Mouse (Mus musculus) E14TG2a.4 (cell line): ENCODE measurements around the gene Fam117a.

Experiments used
- H3K27me3 ChIP-seq: 2 replicates; pipeline ENCODE4 v1.6.1; 2014; ENCODE audit warnings: low read length, control low read depth; ENCODE audit not compliant: insufficient read depth
- H3K36me3 ChIP-seq: 2 replicates; pipeline ENCODE4 v1.6.1; 2014; ENCODE audit warnings: low read length, control low read depth; ENCODE audit not compliant: insufficient read depth
- H3K4me1 ChIP-seq: replicated peaks from 2 replicates; pipeline ENCODE4 v1.6.1; 2014; ENCODE audit warnings: low read depth, low read length, control low read depth
- H3K4me3 ChIP-seq: replicated peaks from 2 replicates; pipeline ENCODE4 v1.5.1; 2014; ENCODE audit warnings: mild to moderate bottlenecking, low read length
- H3K9me3 ChIP-seq: 2 replicates; pipeline ENCODE4 v1.6.1; 2014; ENCODE audit warnings: low read length, control low read depth
- CTCF ChIP-seq: conservative IDR thresholded peaks from 2 replicates; pipeline ENCODE4 v1.5.1; 2014; ENCODE audit warnings: low read length
- NANOG ChIP-seq: IDR thresholded peaks from 2 replicates; pipeline ENCODE4 v1.6.1; 2014; ENCODE audit warnings: borderline replicate concordance, low read length, mixed read lengths
- POU5F1 ChIP-seq: IDR thresholded peaks from 2 replicates; pipeline ENCODE4 v1.6.1; 2014; ENCODE audit warnings: low read length, borderline replicate concordance

Gene Fam117a

GRCm38 (mm10) chr11:95324181-95324580, 12.6 kb upstream of the Fam117a start:
- H3K27me3 ChIP-seq, result peaks cover 10% of the 10 kb centered on the region; the same call in 1 of the 2 replicates
- peaks cover 14% of the 10 kb centered on the region for H3K4me1 ChIP-seq
- H3K4me3 ChIP-seq, result no peak overlapping the region
- TF ChIP-seq CTCF (no peak), POU5F1 (no peak), NANOG (no peak)
- H3K36me3 ChIP-seq, result peaks cover 5% of the 10 kb centered on the region
- H3K9me3 ChIP-seq, result no peaks in the 10 kb centered on the region

GRCm38 (mm10) chr11:95325832-95326231, 11.0 kb upstream of the Fam117a start:
- peaks cover 10% of the 10 kb centered on the region; the same call in 1 of the 2 replicates for H3K27me3 ChIP-seq
- no peak for TF ChIP-seq NANOG
- no peak for TF ChIP-seq CTCF
- no peak for TF ChIP-seq POU5F1
- peaks cover 14% of the 10 kb centered on the region for H3K4me1 ChIP-seq
- H3K36me3 ChIP-seq, result no peaks in the 10 kb centered on the region
- no peak overlapping the region for H3K4me3 ChIP-seq
- no peaks in the 10 kb centered on the region for H3K9me3 ChIP-seq

- peaks cover 14% of the 10 kb centered on the region for H3K4me1 ChIP-seq
- no peaks in the 10 kb centered on the region for H3K36me3 ChIP-seq
- H3K9me3 ChIP-seq, result no peaks in the 10 kb centered on the region
- TF ChIP-seq CTCF (no peak), NANOG (no peak), POU5F1 (no peak)
- H3K27me3 ChIP-seq, result peaks cover 10% of the 10 kb centered on the region; the same call in 1 of the 2 replicates
- no peak overlapping the region for H3K4me3 ChIP-seq
These were observed 10.6 kb upstream of the Fam117a start for GRCm38 (mm10) chr11:95326243-95326642.

- H3K27me3 ChIP-seq, result peaks cover 10% of the 10 kb centered on the region; the same call in 1 of the 2 replicates
- H3K4me1 ChIP-seq, result peaks cover 21% of the 10 kb centered on the region
- no peak for TF ChIP-seq POU5F1
- no peak for TF ChIP-seq CTCF
- no peak for TF ChIP-seq NANOG
- no peak overlapping the region for H3K4me3 ChIP-seq
- H3K9me3 ChIP-seq, result no peaks in the 10 kb centered on the region
- H3K36me3 ChIP-seq, result no peaks in the 10 kb centered on the region
These were observed 8.2 kb upstream of the Fam117a start for GRCm38 (mm10) chr11:95328629-95329028.

- TF ChIP-seq CTCF, result no peak
- no peak overlapping the region for H3K4me3 ChIP-seq
- no peaks in the 10 kb centered on the region for H3K9me3 ChIP-seq
- H3K27me3 ChIP-seq, result peaks cover 5% of the 10 kb centered on the region; the same call in 1 of the 2 replicates
- H3K36me3 ChIP-seq, result no peaks in the 10 kb centered on the region
- H3K4me1 ChIP-seq, result peaks cover 18% of the 10 kb centered on the region
These were observed 6.2 kb upstream of the Fam117a start for GRCm38 (mm10) chr11:95330662-95331061.

- peaks cover under 1% of the 10 kb centered on the region; the same call in 1 of the 2 replicates for H3K36me3 ChIP-seq
These were observed 3.6 kb upstream of the Fam117a start for GRCm38 (mm10) chr11:95333209-95333608.

GRCm38 (mm10) chr11:95333805-95334204, 3.0 kb upstream of the Fam117a start:
- H3K27me3 ChIP-seq, result no peaks in the 10 kb centered on the region
- peaks cover 28% of the 10 kb centered on the region for H3K4me1 ChIP-seq
- H3K9me3 ChIP-seq, result no peaks in the 10 kb centered on the region
- peaks cover 7% of the 10 kb centered on the region for H3K36me3 ChIP-seq
- peak overlapping the region; percentile 39; the same call in 1 of the 2 replicates for H3K4me3 ChIP-seq
- TF ChIP-seq NANOG, result no peak
- no peak for TF ChIP-seq CTCF
- no peak for TF ChIP-seq POU5F1

More at GRCm38 (mm10) chr11:95333209-95333608, 3.6 kb upstream of the Fam117a start:
- no peak for TF ChIP-seq NANOG
- no peak for TF ChIP-seq CTCF
- no peak for TF ChIP-seq POU5F1
- Histone ChIP-seq H3K4me3 (no peak overlapping the region), H3K9me3 (no peaks in the 10 kb centered on the region), H3K4me1 (peaks cover 28% of the 10 kb centered on the region), H3K27me3 (no peaks in the 10 kb centered on the region)

GRCm38 (mm10) chr11:95334448-95335060, 2.3 kb upstream of the Fam117a start:
- Histone ChIP-seq H3K4me1 (peaks cover 35% of the 10 kb centered on the region), H3K27me3 (no peaks in the 10 kb centered on the region), H3K4me3 (no peak overlapping the region), H3K9me3 (no peaks in the 10 kb centered on the region), H3K36me3 (peaks cover 14% of the 10 kb centered on the region)
- TF ChIP-seq CTCF (no peak), NANOG (no peak), POU5F1 (no peak)

GRCm38 (mm10) chr11:95337129-95337813, 453 bp downstream of the Fam117a start:
- no peaks in the 10 kb centered on the region for H3K9me3 ChIP-seq
- TF ChIP-seq CTCF, result no peak
- no peak for TF ChIP-seq POU5F1
- no peak for TF ChIP-seq NANOG
- peaks cover 41% of the 10 kb centered on the region for H3K36me3 ChIP-seq
- peak overlapping the region; percentile 97 for H3K4me3 ChIP-seq
- no peaks in the 10 kb centered on the region for H3K27me3 ChIP-seq
- H3K4me1 ChIP-seq, result peaks cover 54% of the 10 kb centered on the region
